Mouse (Mus musculus) G1E (cell line): Measurements from ENCODE around the gene Ank.

Experiments used
- CTCF ChIP-seq: IDR thresholded peaks from 2 replicates; pipeline ENCODE4 v1.5.1; 2012; ENCODE audit warnings: low read depth, low read length, inconsistent platforms, mixed read lengths
- GATA1 ChIP-seq: IDR thresholded peaks from 2 replicates; pipeline ENCODE4 v1.6.1; 2012; ENCODE audit warnings: borderline replicate concordance, low read length, inconsistent platforms, mixed read lengths
- GATA2 ChIP-seq: IDR thresholded peaks from 2 replicates; pipeline ENCODE4 v1.6.1; 2012; ENCODE audit warnings: low read depth, low read length, inconsistent platforms, borderline replicate concordance
- TAL1 ChIP-seq: conservative IDR thresholded peaks from 2 replicates; pipeline ENCODE4 v1.6.1; 2012; ENCODE audit warnings: low read depth, low read length, inconsistent platforms, mixed read lengths

- no peak for TF ChIP-seq CTCF
- no peak for TF ChIP-seq GATA1
- TF ChIP-seq GATA2, result no peak
- TF ChIP-seq TAL1, result no peak
These were observed 14.7 kb upstream of the Ank start for GRCm38 (mm10) chr15:27451760-27452159.
